Mouse (Mus musculus): ENCODE results near the gene Gli2.
A peak's percentile ranks its signal among the peaks of the same experiment; 100 is the strongest.

The Gli2 gene

GRCm38 (mm10) chr1:118940269-118940840 lies 113.1 kb downstream of the Gli2 start:
- DNase-seq (ENCODE audit: low spot score), result no peak

DNA sequence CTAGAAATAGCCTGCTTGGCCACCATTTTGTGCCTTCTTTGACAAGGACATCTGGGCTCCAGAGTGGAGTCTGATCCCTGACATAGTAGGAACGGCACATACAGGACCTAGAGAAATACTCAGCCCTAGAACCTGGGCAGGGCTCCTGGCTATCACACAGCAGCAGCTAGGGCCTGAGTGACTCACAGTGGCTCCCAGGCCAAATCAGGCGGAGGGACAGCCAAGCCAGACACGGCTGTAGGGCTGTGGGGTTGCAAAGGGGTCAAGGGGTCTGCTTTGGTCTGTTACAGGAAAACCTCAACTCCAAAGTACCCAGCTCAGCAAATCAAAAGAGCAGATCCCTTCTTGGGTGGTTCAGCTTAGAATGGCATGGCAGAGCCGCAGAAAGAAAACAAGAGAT lies 115.2 kb downstream of the Gli2 start:
- DNase-seq (ENCODE audit: low spot score), result no peak

- DNase-seq (ENCODE audit: low spot score), result no peak
Observed at GRCm38 (mm10) chr1:118936108-118936507, 117.3 kb downstream of the Gli2 start.

DNA sequence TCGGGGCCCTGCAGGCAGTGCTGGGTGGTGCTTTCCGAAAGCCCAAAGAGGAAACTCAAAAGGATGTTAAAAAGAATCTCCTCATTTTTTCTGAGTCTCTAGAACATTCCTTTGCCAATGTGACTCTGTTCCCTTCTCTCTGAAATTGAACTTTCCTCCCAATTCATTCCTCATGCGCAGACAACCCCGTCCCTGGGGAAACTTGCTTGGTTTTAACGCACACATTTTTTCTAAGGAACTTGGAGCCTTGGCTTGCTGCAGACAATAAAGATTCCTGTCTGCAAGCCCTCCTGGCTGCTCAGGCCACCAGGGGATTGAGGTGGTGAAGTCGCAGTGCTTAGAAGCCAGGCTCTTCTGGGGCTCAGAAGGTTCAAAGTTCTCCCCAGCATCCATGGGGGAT lies 117.9 kb downstream of the Gli2 start:
- DNase-seq (ENCODE audit: low spot score), result no peak

GRCm38 (mm10) chr1:118932167-118932566 lies 121.3 kb downstream of the Gli2 start:
- DNase-seq (ENCODE audit: low spot score), result no peak

GRCm38 (mm10) chr1:118927543-118928354 lies 125.7 kb downstream of the Gli2 start:
- DNase-seq (ENCODE audit: low spot score), result peak; percentile 9

DNA sequence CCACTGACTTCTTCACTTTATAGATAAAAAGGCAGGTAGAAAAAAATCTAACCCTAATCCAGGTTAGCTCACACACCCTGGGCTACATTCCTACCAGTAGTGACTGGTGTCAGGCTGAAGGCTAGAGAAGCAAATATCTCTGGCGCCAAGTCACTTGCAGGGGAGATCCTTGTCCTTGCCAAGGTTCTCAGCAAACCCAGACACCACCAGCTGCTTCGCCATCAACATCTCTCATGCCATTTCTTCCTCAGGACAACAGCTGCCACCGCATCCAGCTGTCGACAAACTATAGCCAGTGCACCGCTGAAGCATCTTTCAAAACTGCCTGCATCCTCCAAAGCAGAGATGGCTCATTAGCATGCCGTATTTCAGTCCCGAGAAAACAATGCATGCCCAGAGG lies 126.9 kb downstream of the Gli2 start:
- DNase-seq (ENCODE audit: low spot score), result no peak

DNA sequence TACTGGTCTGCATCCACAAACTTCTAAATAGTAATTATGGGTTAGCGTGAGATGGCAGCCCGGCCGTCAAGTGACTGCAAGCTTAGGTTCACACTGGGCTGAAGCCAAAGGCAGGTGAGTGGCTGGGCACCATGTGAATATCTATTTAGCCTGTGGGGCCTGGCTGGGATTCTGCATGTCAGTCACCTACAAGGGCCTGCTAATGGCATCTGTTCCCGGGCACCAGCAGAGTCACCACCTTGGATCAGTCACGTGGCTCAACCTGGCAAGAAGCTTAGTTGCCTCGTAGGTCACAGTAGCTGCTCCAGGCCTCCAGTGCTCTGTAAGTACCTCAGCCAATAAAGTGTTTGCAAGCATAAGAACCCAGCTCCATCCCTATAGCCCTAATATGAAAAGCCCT lies 131.2 kb downstream of the Gli2 start:
- DNase-seq (ENCODE audit: low spot score), result no peak

DNA sequence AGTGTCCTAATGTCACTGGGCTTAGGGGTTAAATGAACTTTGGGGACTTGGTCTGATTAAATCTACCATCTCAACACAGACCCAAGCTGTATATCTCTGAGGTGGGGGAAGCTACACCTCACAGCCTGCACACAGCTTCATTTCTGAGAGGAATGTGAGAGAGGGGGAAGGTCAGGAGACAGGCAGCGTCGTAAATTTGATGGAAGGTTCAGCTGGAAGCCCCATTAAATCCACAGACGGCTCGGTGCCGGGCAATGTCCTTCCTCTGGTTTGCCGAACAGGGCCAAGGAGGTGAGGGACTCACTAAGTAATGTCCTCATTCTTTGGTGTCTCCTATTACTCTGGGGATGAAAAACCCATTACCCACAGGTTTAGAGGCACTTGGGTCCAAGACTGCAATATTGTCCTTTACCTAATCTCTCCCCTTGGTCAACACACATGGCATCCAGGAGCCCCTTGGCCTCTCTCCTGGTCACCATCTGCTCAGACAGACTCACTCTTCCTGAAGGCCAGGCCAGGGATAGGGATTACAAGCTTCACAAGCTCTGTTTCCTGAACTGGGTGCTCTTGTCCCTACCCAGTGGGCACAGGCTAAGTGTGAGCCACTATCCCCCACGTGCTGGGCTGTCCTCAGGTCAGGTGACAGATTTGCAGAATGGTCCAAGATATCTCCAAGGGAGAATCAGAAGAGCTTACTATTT lies 135.7 kb downstream of the Gli2 start:
- no peak for DNase-seq (ENCODE audit: low spot score)

DNA sequence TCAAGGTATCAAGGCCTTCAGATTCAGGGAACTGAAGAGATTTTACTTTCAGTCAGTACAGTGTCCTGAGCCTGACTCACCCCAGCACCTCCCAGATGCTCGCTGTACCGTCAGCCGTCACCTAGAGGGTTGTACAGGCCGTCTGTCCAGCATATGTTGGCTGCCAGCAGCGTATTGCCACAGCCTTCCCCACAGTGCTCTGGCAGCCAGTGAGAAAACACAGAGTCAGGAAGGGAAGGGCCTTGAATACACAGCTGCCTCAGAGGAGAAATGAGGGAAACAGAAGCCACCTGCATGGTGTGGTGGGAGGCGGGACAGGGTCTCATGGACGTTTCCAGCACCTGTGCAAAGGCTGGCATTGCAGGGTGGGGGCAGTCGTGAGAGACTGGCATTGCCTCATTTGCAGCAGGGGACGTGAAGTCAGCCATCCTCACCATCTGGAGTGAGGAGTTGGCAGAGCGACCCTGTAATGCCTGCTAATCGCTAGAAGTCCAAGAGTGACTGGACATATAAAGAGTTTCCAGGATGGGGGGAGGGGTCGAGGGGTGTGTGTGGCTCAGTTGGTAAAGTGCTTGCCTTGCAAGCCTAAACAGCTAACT lies 136.8 kb downstream of the Gli2 start:
- DNase-seq (ENCODE audit: low spot score), result no peak

GRCm38 (mm10) chr1:118913414-118914385 lies 139.7 kb downstream of the Gli2 start:
- peak; percentile 24 for DNase-seq (ENCODE audit: low spot score)

- no peak for DNase-seq (ENCODE audit: low spot score)
Observed at GRCm38 (mm10) chr1:118912929-118913328, 140.5 kb downstream of the Gli2 start.

- no peak for DNase-seq (ENCODE audit: low spot score)
Observed at GRCm38 (mm10) chr1:118911427-118911727, 142.0 kb downstream of the Gli2 start.

DNA sequence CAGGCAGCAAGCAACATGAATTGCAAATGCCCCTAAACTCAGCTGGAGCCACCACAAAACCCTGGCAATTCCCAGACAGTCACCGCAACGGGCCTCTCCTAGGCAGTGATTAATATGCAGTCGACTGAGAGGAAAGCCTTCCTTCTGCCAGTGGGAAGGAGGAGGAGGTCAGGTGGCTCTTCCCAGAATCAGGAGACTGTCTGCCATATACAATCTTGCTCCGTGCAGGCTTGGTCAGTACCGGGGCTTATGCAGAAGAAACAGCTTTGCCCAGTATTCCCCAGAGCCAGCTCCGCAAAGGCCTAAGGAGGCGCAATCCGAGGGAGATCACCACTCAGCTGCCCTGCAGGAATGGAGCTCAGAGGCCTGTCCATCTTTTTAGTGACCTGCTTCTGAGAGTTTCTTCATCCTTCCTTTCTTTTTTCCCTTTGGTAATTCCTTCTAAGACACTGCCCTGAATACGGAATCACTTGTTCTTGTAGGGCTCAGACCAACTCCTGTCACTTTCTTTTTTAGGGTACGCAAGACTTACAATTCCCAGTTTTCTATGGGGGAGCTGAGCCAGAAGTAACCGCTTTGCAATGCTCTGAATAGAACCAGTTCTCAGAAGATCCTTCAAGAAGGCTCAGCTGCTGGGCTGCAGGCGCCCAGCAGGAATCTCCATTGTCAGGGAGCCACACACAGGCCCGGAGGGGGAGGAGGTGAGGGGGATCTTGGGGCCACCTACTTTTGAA lies 142.6 kb downstream of the Gli2 start:
- no peak for DNase-seq (ENCODE audit: low spot score)

DNA sequence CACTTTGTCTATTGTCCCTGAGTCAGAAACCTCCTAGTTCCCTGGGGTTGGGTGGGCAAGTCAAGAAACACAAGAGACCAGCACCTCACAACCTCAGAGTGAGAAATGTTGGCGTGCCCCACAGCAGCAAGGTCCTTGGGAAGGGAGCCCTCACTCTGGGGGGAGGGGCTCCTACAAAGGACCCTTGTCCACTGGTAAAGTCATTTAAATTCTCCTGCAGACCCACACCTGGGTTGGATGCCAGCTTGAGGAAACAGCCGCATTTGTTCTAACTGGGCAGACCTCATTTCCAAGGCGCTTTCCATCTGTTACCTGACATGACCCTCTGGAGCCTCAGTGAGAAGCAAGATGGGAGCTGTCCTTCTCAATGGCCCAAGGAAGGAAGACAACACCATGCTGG lies 144.4 kb downstream of the Gli2 start:
- no peak for DNase-seq (ENCODE audit: low spot score)

GRCm38 (mm10) chr1:118907574-118907973 lies 145.8 kb downstream of the Gli2 start:
- DNase-seq (ENCODE audit: low spot score), result no peak

DNA sequence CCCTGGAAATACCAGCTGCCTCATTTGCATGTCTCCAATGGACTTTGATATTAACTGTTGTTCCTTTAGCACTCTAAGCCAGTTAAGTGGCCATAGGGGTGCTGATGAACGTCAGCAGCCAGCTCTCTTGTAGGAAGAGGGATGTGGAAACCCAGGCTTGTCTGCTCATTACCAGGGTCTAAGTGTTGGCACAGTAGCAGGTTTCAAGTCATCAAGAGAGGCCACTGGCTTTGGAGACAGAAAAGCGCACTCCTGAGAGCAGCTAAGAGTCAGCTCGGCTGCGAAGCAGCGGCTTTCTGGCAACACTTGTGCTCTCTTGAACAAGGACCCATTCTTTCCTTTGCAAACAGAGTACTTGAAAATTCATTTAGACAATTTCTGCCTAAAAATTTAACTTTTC lies 148.1 kb downstream of the Gli2 start:
- DNase-seq (ENCODE audit: low spot score), result no peak

DNA sequence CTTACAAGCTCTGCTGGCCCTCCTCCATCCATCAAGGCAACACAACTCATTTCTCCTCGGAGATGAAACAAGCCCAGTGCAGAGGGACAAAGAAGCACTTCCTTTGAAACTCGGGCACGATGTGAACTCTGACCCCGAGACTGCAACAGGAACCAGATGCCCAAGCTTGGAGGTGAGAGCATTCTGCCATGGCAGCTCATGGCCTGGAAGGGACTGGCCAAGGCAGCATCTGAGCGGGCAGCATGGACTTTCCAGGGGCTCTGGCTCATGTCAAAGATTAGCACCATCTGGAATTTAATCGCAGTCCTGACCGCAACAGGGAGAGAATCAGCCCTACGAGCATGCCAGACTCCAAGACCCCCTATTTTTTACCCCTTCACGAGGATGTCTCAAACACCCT lies 148.5 kb downstream of the Gli2 start:
- no peak for DNase-seq (ENCODE audit: low spot score)

- DNase-seq (ENCODE audit: low spot score), result no peak
Observed at GRCm38 (mm10) chr1:118904431-118904830, 149.0 kb downstream of the Gli2 start.

GRCm38 (mm10) chr1:118903742-118904141 lies 149.7 kb downstream of the Gli2 start:
- DNase-seq (ENCODE audit: low spot score), result no peak

All from ovary, postnatal 36 days (tissue).